8 mouse cellular contexts compared by ENCODE assay signal in the genomic region with DNA sequence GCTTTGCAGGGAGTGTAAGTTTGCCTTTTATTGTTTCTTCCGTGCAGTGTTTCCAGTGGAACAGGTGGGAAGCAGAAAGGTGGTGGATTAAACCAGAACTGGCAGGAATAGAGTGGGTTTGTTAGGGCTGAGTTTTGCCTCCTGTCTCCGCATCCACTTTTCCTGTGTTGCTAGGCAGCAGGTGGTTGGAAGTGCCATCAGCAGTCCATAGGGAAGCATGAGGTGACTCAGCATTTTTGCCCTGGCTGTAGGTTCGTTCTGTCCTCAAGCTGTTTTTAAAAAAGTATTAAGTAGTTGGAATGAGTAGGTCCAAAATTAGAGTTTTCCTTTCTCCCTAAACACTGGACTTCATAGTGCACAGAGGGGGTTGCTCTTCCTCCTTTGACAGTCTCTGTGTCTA. TPM values are rescaled to one million over a fixed set of nuclear protein-coding genes. Genes with fewer than 3 reads are reported as not detected.
DNase-seq lines count a peak whose midpoint lies in the region; ATAC-seq and TF ChIP-seq lines count a peak whose summit lies in the region.
"Not testable (repeated sequence)": the region's sequence is repeated elsewhere in the genome, so short reads cannot be mapped to it uniquely, and the experiment has no call there.

No protein-coding gene starts in this region.

- H3K27me3 ChIP-seq in embryonic facial prominence, embryonic 10.5 days (replicated peaks; ENCODE audit: low read depth, poor library complexity, severe bottlenecking); heart, embryonic 10.5 days (ENCODE audit: insufficient read depth, poor library complexity, severe bottlenecking); limb, embryonic 11.5 days (ENCODE audit: control insufficient read depth, insufficient read depth, low read length); stomach, postnatal 0 days (ENCODE audit: control insufficient read depth, insufficient read depth, low read length): not testable (repeated sequence)

- not testable (repeated sequence) for H3K9me3 ChIP-seq in embryonic facial prominence, embryonic 10.5 days; heart, embryonic 10.5 days; limb, embryonic 11.5 days (ENCODE audit: control insufficient read depth, low read length); stomach, postnatal 0 days (ENCODE audit: control insufficient read depth, low read length)

- TF ChIP-seq EP300 in stomach, postnatal 0 days (optimal IDR thresholded peaks at IDR 0.05) = not testable (repeated sequence)

- ATAC-seq in limb, embryonic 11.5 days (ENCODE audit: insufficient number of reproducible peaks, low FRiP score, low TSS enrichment, low read depth); stomach, postnatal 0 days (ENCODE audit: low FRiP score, low TSS enrichment): not testable (repeated sequence)

- 91% methylated on average over 3 of the region's 3 CpGs for WGBS in embryonic facial prominence, embryonic 10.5 days
- WGBS in heart, embryonic 10.5 days = 86% methylated on average over 3 of the region's 3 CpGs
- 86% methylated on average over 3 of the region's 3 CpGs for WGBS in limb, embryonic 11.5 days
- WGBS in stomach, postnatal 0 days = 68% methylated on average over 3 of the region's 3 CpGs

- H3K27ac ChIP-seq in embryonic facial prominence, embryonic 10.5 days (replicated peaks); heart, embryonic 10.5 days; limb, embryonic 11.5 days (replicated peaks; ENCODE audit: low read depth, low read length); stomach, postnatal 0 days (replicated peaks): not testable (repeated sequence)

- peaks cover 31% of the 10 kb centered on the region for H3K36me3 ChIP-seq in embryonic facial prominence, embryonic 10.5 days (replicated peaks)
- peaks cover 27% of the 10 kb centered on the region for H3K36me3 ChIP-seq in heart, embryonic 10.5 days
- H3K36me3 ChIP-seq in limb, embryonic 11.5 days (ENCODE audit: control insufficient read depth, insufficient read depth, low read length); stomach, postnatal 0 days (ENCODE audit: control insufficient read depth, insufficient read depth, low read length): not testable (repeated sequence)

- H3K4me3 ChIP-seq in embryonic facial prominence, embryonic 10.5 days; heart, embryonic 10.5 days; limb, embryonic 11.5 days (ENCODE audit: low read depth, low read length); stomach, postnatal 0 days (ENCODE audit: low read depth, low read length): not testable (repeated sequence)

- not testable (repeated sequence) for TF ChIP-seq CTCF in stomach, postnatal 0 days (IDR thresholded peaks at IDR 0.05; ENCODE audit: low read depth)

- H3K4me1 ChIP-seq in embryonic facial prominence, embryonic 10.5 days; heart, embryonic 10.5 days; limb, embryonic 11.5 days (ENCODE audit: control insufficient read depth, insufficient read depth, low read length); stomach, postnatal 0 days (replicated peaks; ENCODE audit: control insufficient read depth, insufficient read depth): not testable (repeated sequence)

- H3K9ac ChIP-seq in limb, embryonic 11.5 days (ENCODE audit: low read length); stomach, postnatal 0 days (ENCODE audit: low read length): not testable (repeated sequence)

- DNase-seq in 3T3-L1 (ENCODE audit: low read depth, low spot score) = peak; percentile 44
- peak; percentile 14 for DNase-seq in NIH3T3 (ENCODE audit: low read depth)
- DNase-seq in embryonic facial prominence, embryonic 10.5 days (ENCODE audit: low spot score) = peak; percentile 8
- peak; percentile 71 for DNase-seq in heart, embryonic 10.5 days (ENCODE audit: low spot score)
- peak; percentile 5 for DNase-seq in kidney, postnatal 10 days
- DNase-seq in limb, embryonic 11.5 days (ENCODE audit: low spot score) = peak; percentile 22
- peak; percentile 58 for DNase-seq in right cerebral cortex, adult 18-20 months
- peak; percentile 18 for DNase-seq in stomach, postnatal 0 days (ENCODE audit: low spot score)

- not testable (repeated sequence) for H3K4me2 ChIP-seq in limb, embryonic 11.5 days (ENCODE audit: low read depth, severe bottlenecking); stomach, postnatal 0 days (replicated peaks; ENCODE audit: low read depth)

RNA-seq across cellular contexts. Expression of gene Dynlt1b, which starts 3.8 kb away (rescaled TPM):
- 495 TPM in 2 replicates for polyA plus RNA-seq in embryonic facial prominence, embryonic 10.5 days (2016; fragmentation: Nextera tagmentation; extraction: Ambion mirVana)
- 422 and 472 TPM in 2 replicates for polyA plus RNA-seq in heart, embryonic 10.5 days (2016; fragmentation: Nextera tagmentation; extraction: Ambion mirVana)
- 502 TPM in 2 replicates for polyA plus RNA-seq in limb, embryonic 11.5 days (2014; fragmentation: Nextera tagmentation; extraction: Ambion mirVana)
- 477 and 484 TPM in 2 replicates for polyA plus RNA-seq in stomach, postnatal 0 days (2015; fragmentation: Nextera tagmentation; extraction: Ambion mirVana)

Comparison
In these comparisons a context has a peak if more than half of its experiments do, and no peak if none do; other contexts are left out.
1. DNase-seq: peak in every context shown above with its lines; median percentile 71 in heart, embryonic 10.5 days; 58 in right cerebral cortex, adult 18-20 months; 44 in 3T3-L1; 22 in limb, embryonic 11.5 days; 18 in stomach, postnatal 0 days; 14 in NIH3T3; 8 in embryonic facial prominence, embryonic 10.5 days; 5 in kidney, postnatal 10 days.